Mouse (Mus musculus): ENCODE results near the gene Olfr1335. TPM values are rescaled to one million over a fixed set of nuclear protein-coding genes. Genes with fewer than 3 reads are reported as not detected.
"Not testable (repeated sequence)": the region's sequence is repeated elsewhere in the genome, so short reads cannot be mapped to it uniquely, and the experiment has no call there.

The Olfr1335 gene
- not detected for polyA plus RNA-seq (2012; fragmentation: generic; extraction: Trizol)

- Histone ChIP-seq H3ac (ENCODE audit: control insufficient read depth, insufficient read length) (no peak within 1 kb of the TSS), H3K4me2 (ENCODE audit: low read depth) (no peak within 1 kb of the TSS), H3K79me2 (ENCODE audit: control insufficient read depth, insufficient read depth) (no peaks in the 10 kb centered on the region), H3K36me3 (ENCODE audit: control insufficient read depth, insufficient read depth) (no peaks in the 10 kb centered on the region), H3K4me3 (no peak within 1 kb of the TSS), H3K27me3 (ENCODE audit: control insufficient read depth, insufficient read depth, insufficient read length) (no peaks in the 10 kb centered on the region)
- TF ChIP-seq TCF12 (IDR thresholded peaks at IDR 0.05; ENCODE audit: insufficient read depth, poor library complexity, severe bottlenecking) = no peak
- no peak for TF ChIP-seq MYOD1 (IDR thresholded peaks at IDR 0.05; ENCODE audit: control insufficient read depth in 1 of 3, insufficient read length in 2 of 3, low read depth in 2 of 3)
- TF ChIP-seq CEBPB (IDR thresholded peaks at IDR 0.05; ENCODE audit: insufficient read depth, poor library complexity, severe bottlenecking) = no peak
- TF ChIP-seq TCF3 (IDR thresholded peaks at IDR 0.05; ENCODE audit: insufficient read length, low read depth) = no peak
- no peak for TF ChIP-seq E2F4 (IDR thresholded peaks at IDR 0.05; ENCODE audit: insufficient read depth)
- no peak for TF ChIP-seq MAX (IDR thresholded peaks at IDR 0.05; ENCODE audit: low read depth)
- TF ChIP-seq POLR2A (IDR thresholded peaks at IDR 0.05; ENCODE audit: insufficient read length, low read depth) = no peak
- no peak for TF ChIP-seq REST (IDR thresholded peaks at IDR 0.05; ENCODE audit: insufficient read depth, insufficient read length)
- no peak for TF ChIP-seq USF1 (IDR thresholded peaks at IDR 0.05; ENCODE audit: low read depth)
These were observed at the start of gene Olfr1335 for GRCm38 (mm10) chr4:118809844-118810243. Gene Olfr1335 (minus strand): TSS chr4:118809944.

DNA sequence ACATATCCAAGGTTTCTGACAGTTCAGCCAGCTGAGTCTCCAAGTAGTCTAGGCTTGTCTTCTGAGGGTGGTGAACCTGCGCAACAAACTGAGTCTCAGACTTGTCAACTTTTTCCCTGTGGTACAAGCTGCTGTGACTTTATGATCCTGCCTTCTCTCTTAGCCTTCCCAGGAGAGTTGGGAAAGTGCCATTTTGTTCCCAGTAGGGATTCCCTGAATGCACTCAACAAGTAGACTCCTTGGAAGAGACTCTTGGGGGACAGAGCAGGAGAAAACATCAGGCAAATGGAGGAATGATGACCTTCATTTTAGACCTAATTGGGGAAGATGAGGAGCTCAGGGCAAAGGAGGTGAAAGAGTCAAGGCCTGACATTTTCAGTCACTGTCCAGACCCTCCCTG lies 26.4 kb upstream of the Olfr1335 start, which contains the start of gene Olfr1333:
TSS of gene Olfr1333 (minus strand) at position 101 of the 400 bp plus-strand sequence.
- H3ac ChIP-seq (ENCODE audit: control insufficient read depth, insufficient read length) = no peak within 1 kb of the TSS
- no peaks in the 10 kb centered on the region for H3K36me3 ChIP-seq (ENCODE audit: control insufficient read depth, insufficient read depth)
- H3K27me3 ChIP-seq (ENCODE audit: control insufficient read depth, insufficient read depth, insufficient read length) = no peaks in the 10 kb centered on the region
- no peak within 1 kb of the TSS for H3K4me3 ChIP-seq
- no peaks in the 10 kb centered on the region for H3K79me2 ChIP-seq (ENCODE audit: control insufficient read depth, insufficient read depth)
- TF ChIP-seq E2F4 (IDR thresholded peaks at IDR 0.05; ENCODE audit: insufficient read depth) (no peak), MYOG (IDR thresholded peaks at IDR 0.05; ENCODE audit: control insufficient read depth in 1 of 3, insufficient read depth in 1 of 3, insufficient read length in 2 of 3, low read depth in 2 of 3) (no peak), MAX (IDR thresholded peaks at IDR 0.05; ENCODE audit: low read depth) (no peak), MYOD1 (IDR thresholded peaks at IDR 0.05; ENCODE audit: control insufficient read depth in 1 of 3, insufficient read length in 2 of 3, low read depth in 2 of 3) (no peak), TCF3 (IDR thresholded peaks at IDR 0.05; ENCODE audit: insufficient read length, low read depth) (no peak), TCF12 (IDR thresholded peaks at IDR 0.05; ENCODE audit: insufficient read depth, poor library complexity, severe bottlenecking) (no peak), REST (IDR thresholded peaks at IDR 0.05; ENCODE audit: insufficient read depth, insufficient read length) (no peak), SRF (IDR thresholded peaks at IDR 0.05; ENCODE audit: control insufficient read depth, insufficient read length, low read depth) (no peak), POLR2A (IDR thresholded peaks at IDR 0.05; ENCODE audit: insufficient read length, low read depth) (no peak), CEBPB (IDR thresholded peaks at IDR 0.05; ENCODE audit: insufficient read depth, poor library complexity, severe bottlenecking) (no peak), POLR2AphosphoS2 (IDR thresholded peaks at IDR 0.05; ENCODE audit: insufficient read length, low read depth) (no peak), USF1 (IDR thresholded peaks at IDR 0.05; ENCODE audit: low read depth) (no peak)
- no peak within 1 kb of the TSS for H3K4me2 ChIP-seq (ENCODE audit: low read depth)

DNA sequence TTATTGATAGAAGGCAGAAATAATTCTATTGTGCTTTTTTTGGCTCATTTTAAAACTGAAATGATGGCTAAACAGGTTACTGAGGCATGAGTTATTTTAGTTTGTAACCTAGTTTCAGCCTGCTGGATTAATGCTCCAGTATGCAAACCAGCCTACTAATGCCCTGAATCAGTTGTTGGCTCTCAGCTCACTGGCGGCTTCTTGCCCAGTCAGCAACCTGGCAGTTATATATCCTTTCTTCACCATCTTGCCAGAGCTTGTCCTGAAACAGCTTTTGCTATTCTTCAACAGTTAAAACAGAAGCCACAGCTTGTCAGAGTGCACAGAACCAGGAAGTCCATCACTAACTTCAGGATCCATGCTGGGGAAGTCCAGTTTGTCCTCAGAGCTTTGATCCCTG lies 9.2 kb upstream of the Olfr1335 start:
- H3ac ChIP-seq (ENCODE audit: control insufficient read depth, insufficient read length) = no peak overlapping the region
- H3K27me3 ChIP-seq (ENCODE audit: control insufficient read depth, insufficient read depth, insufficient read length) = no peaks in the 10 kb centered on the region
- no peaks in the 10 kb centered on the region for H3K36me3 ChIP-seq (ENCODE audit: control insufficient read depth, insufficient read depth)
- H3K4me2 ChIP-seq (ENCODE audit: low read depth) = no peak overlapping the region
- H3K79me2 ChIP-seq (ENCODE audit: control insufficient read depth, insufficient read depth) = no peaks in the 10 kb centered on the region
- TF ChIP-seq CEBPB (IDR thresholded peaks at IDR 0.05; ENCODE audit: insufficient read depth, poor library complexity, severe bottlenecking) (no peak), MAX (IDR thresholded peaks at IDR 0.05; ENCODE audit: low read depth) (no peak), TCF3 (IDR thresholded peaks at IDR 0.05; ENCODE audit: insufficient read length, low read depth) (no peak), MYOG (IDR thresholded peaks at IDR 0.05; ENCODE audit: control insufficient read depth in 1 of 3, insufficient read depth in 1 of 3, insufficient read length in 2 of 3, low read depth in 2 of 3) (no peak), REST (IDR thresholded peaks at IDR 0.05; ENCODE audit: insufficient read depth, insufficient read length) (no peak), SRF (IDR thresholded peaks at IDR 0.05; ENCODE audit: control insufficient read depth, insufficient read length, low read depth) (no peak), TCF12 (IDR thresholded peaks at IDR 0.05; ENCODE audit: insufficient read depth, poor library complexity, severe bottlenecking) (no peak), POLR2A (IDR thresholded peaks at IDR 0.05; ENCODE audit: insufficient read length, low read depth) (no peak), E2F4 (IDR thresholded peaks at IDR 0.05; ENCODE audit: insufficient read depth) (no peak), POLR2AphosphoS2 (IDR thresholded peaks at IDR 0.05; ENCODE audit: insufficient read length, low read depth) (no peak), MYOD1 (IDR thresholded peaks at IDR 0.05; ENCODE audit: control insufficient read depth in 1 of 3, insufficient read length in 2 of 3, low read depth in 2 of 3) (no peak)
- no peak overlapping the region for H3K4me3 ChIP-seq

DNA sequence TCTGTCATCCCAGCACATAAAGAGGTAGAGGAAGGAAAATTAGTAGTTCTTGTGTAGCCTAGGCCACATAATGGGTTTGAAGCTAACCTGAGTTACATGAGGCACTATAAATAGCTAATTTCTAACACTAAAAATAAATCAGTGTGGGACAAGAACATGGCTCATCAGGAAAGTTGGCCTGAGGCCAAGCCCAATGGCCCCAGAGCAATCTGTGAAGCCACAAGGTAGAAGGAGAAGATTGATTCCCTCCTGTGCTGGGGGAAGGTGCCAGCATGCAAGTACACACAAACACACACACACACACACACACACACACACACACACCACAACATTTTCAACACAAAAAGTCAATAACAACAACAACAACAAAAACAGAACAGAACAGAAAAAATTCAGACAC lies 16.9 kb downstream of the Olfr1335 start:
- H3ac ChIP-seq (ENCODE audit: control insufficient read depth, insufficient read length); H3K4me3 ChIP-seq; H3K36me3 ChIP-seq (ENCODE audit: control insufficient read depth, insufficient read depth); H3K79me2 ChIP-seq (ENCODE audit: control insufficient read depth, insufficient read depth); H3K27me3 ChIP-seq (ENCODE audit: control insufficient read depth, insufficient read depth, insufficient read length); H3K4me2 ChIP-seq (ENCODE audit: low read depth): not testable (repeated sequence)

DNA sequence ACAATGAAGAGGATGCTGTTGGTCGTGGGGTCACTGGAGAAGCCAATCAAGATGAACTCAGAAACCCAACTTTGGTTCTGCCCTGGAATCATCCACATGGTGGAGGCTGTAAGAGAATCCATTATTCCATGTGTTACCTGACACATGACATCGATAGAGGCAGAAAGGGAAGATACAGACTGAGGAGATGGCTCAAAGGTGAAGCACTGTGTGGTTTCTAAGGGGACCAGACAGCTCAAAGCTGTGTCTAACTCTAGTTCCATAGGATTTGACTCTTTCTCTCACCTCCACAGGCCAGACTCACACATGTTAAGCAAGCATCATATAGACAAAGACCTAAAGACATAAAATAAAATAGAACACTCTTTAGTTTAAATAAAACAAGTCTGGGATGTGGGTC lies 27.3 kb downstream of the Olfr1335 start, which contains the start of gene Olfr1337:
TSS of gene Olfr1337 (minus strand) at position 101 of the 400 bp plus-strand sequence.
- Histone ChIP-seq H3K4me2 (ENCODE audit: low read depth) (no peak within 1 kb of the TSS), H3K36me3 (ENCODE audit: control insufficient read depth, insufficient read depth) (no peaks in the 10 kb centered on the region), H3K4me3 (no peak within 1 kb of the TSS), H3ac (ENCODE audit: control insufficient read depth, insufficient read length) (no peak within 1 kb of the TSS), H3K27me3 (ENCODE audit: control insufficient read depth, insufficient read depth, insufficient read length) (no peaks in the 10 kb centered on the region), H3K79me2 (ENCODE audit: control insufficient read depth, insufficient read depth) (no peaks in the 10 kb centered on the region)
- TF ChIP-seq MYOG (IDR thresholded peaks at IDR 0.05; ENCODE audit: control insufficient read depth in 1 of 3, insufficient read depth in 1 of 3, insufficient read length in 2 of 3, low read depth in 2 of 3) = no peak
- no peak for TF ChIP-seq E2F4 (IDR thresholded peaks at IDR 0.05; ENCODE audit: insufficient read depth)
- TF ChIP-seq USF1 (IDR thresholded peaks at IDR 0.05; ENCODE audit: low read depth) = no peak
- TF ChIP-seq CEBPB (IDR thresholded peaks at IDR 0.05; ENCODE audit: insufficient read depth, poor library complexity, severe bottlenecking) = no peak

Other genes starting within 250 kb of the Olfr1335 start
- gene Cfap57, start 189.2 kb downstream of the Olfr1335 start, polyA plus RNA-seq (2012; fragmentation: generic; extraction: Trizol) = not detected
- 71.7 TPM for gene Ebna1bp2, start 189.1 kb downstream of the Olfr1335 start, polyA plus RNA-seq (2012; fragmentation: generic; extraction: Trizol)
- gene Olfr62, start 151.0 kb downstream of the Olfr1335 start, polyA plus RNA-seq (2012; fragmentation: generic; extraction: Trizol) = not detected
- not detected for gene Olfr1342, start 117.2 kb downstream of the Olfr1335 start, polyA plus RNA-seq (2012; fragmentation: generic; extraction: Trizol)
- gene Olfr1341, start 106.4 kb downstream of the Olfr1335 start, polyA plus RNA-seq (2012; fragmentation: generic; extraction: Trizol) = not detected
- gene Olfr1340, start 89.8 kb downstream of the Olfr1335 start, polyA plus RNA-seq (2012; fragmentation: generic; extraction: Trizol) = not detected
- gene Olfr1339, start 77.8 kb downstream of the Olfr1335 start, polyA plus RNA-seq (2012; fragmentation: generic; extraction: Trizol) = not detected
- gene Olfr1338, start 51.2 kb downstream of the Olfr1335 start, polyA plus RNA-seq (2012; fragmentation: generic; extraction: Trizol) = not detected
- gene Olfr1337, start 27.4 kb downstream of the Olfr1335 start, polyA plus RNA-seq (2012; fragmentation: generic; extraction: Trizol) = not detected
- not detected for gene Olfr1333, start 26.3 kb upstream of the Olfr1335 start, polyA plus RNA-seq (2012; fragmentation: generic; extraction: Trizol)
- gene Olfr1331, start 54.7 kb upstream of the Olfr1335 start, polyA plus RNA-seq (2012; fragmentation: generic; extraction: Trizol) = not detected
- gene Olfr1330, start 78.7 kb upstream of the Olfr1335 start, polyA plus RNA-seq (2012; fragmentation: generic; extraction: Trizol) = not detected
- not detected for gene Olfr1329, start 107.5 kb upstream of the Olfr1335 start, polyA plus RNA-seq (2012; fragmentation: generic; extraction: Trizol)
- not detected for gene Olfr1328, start 128.7 kb upstream of the Olfr1335 start, polyA plus RNA-seq (2012; fragmentation: generic; extraction: Trizol)
- not detected for gene Lao1, start 151.6 kb upstream of the Olfr1335 start, polyA plus RNA-seq (2012; fragmentation: generic; extraction: Trizol)